Mouse (Mus musculus) thymus, postnatal 14 days (tissue): ENCODE data around the gene Stox2.
"Not testable (repeated sequence)": the region's sequence is repeated elsewhere in the genome, so short reads cannot be mapped to it uniquely, and the experiment has no call there.

Experiments used
- DNase-seq: peaks from one replicate; pipeline ENCODE4 v3.0.0; 2021

The Stox2 gene

DNA sequence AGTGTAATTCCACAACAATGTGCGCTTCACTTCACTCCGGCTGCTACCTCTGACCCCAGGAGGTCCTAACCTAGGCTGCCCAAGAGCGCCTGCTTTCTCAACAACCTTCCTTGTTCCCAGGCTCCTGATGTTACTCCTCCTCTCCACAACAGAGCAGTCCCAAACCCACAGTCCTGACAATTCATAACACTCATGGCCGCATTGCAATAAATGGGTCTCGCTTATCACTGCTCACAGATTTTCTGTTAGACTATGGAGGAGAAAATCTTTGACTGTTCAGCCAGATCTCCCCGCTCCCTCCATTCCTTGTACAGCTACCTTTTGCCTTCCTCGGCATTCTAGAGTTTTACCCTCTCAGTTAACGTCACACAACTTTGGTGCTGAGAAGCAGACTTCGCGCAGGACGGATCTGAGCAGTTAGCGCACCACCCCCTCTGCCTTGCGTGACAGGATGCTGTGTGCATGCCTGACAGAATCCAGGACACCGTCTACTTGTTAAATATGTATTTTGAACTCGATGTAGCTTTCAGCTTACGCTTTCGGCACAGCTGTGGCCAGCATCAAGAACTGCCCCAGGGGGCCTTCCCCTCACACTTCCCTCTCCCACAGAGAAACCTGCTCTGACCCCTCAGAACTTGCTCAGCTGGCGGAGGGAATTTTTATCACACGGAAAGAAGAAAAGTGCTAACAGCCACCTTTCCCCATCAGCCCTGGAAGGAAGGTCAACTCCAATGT lies at the start of gene Stox2:
Stox2 (minus strand) TSS at position 51 of the 735 bp plus-strand sequence.
- DNase-seq = no peak

DNA sequence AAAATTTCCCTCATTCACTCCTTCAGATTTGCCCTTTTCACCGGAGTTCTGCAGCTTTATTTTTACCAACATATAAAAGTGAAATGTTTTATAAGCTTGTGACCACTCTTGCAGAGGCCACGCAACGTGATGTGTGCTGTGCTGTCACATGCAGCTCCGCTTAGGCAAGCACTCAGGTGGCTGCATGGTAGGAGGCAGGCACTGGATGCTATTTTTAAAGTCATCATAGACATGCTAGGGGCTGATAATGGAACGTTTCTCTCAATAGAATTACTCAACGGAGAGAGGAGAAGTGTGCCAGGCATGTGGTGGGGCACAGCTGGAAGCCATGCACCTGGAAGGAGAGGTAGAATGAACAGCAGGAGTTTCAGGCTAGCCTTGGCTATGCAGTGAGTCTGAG lies 49.3 kb upstream of the Stox2 start:
- DNase-seq = no peak

DNA sequence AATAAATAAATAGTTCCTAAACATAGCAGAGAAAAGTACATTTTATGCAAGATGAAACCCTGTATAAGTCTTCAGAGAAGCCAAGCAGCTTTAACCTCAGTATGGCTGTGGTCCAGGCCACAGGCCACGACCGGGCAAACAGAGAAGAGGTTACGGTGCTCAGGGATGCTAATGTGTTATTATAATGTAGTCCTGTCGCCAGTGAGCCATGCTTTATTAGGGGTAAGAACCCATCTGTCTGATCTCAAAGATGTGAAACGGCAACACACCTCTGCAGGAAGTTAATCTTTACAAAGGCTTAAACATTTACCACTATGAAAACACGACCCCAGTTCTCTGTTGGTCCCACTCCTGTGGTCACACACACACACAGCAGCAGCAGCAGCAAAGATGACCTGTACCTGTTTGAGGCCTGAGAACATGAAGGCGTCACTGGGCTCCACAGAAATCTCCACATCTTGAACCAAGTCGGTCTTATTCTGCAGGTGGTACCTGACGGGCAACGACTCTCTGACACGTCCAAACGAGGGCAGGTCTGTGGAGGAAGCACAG lies 48.5 kb upstream of the Stox2 start:
- DNase-seq = no peak

DNA sequence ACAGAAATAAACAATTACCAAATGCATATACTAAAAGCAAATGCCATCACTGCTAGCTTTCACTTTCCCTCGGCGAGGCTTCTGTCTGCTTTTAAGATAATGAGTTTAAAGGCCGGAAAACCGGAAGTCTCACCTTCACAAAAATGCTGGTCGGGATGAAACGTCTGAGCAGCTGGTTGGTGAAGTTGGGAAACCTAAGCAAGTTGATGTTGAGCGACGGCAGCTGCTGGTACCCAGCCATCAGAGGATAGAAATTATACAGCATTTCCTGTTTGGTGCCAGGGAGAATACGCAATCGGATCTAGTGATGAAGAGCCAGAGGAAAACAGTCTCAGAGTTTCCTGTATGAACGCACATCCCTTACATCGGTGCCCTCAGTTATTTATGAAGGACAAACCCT lies 46.9 kb upstream of the Stox2 start:
- no peak for DNase-seq

DNA sequence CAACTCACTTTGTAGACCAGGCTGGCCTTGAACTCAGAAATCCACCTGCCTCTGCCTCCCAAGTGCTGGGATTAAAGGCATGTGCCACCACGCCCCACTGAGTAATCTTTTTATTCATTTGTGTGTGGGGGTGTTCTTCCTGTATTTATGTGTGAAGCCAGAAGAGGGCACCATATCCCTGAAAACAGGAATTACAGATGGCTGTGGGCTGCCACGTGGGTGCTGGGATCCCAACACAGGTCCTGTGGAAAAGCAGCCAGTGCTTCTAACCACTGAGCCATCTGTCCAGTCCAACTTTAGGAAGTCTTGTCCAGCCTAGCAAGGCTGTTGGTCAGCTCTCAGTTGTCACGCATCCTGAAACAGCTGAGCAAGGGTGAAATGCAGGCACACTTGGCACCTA lies 41.1 kb upstream of the Stox2 start:
- DNase-seq = no peak

DNA sequence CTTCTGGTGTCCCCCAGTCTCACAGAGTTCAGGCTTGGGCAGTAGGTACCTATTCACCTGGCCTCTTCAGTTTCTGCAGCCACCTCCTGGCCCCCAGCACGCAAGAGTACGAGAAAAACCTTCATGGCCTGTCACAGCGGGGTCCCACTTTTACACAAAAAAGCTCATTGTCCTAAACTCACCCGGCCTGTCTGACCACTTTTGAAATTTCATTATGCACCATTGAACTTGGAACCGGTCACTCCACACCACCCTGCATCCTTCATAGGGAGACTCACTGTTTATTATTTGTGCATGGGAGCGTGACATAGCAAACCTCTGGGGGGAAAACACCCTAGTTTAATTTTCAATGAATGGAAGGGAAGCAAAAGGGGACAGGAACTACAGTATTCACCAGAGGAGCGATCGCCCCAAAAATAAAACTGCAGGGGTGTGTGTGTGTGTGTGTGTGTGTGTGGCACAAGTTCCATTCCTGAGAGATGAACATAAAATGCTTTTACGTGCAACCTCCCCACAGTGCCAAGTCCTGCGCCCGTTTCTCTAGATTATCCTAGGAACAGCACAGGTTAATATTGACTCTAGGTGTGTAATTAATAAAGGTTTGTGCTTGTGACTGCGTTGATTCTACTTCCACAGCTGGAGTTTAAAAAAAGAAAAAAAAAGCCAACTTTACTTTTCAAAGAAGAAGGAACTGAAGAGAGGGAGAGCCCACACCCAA lies 36.4 kb upstream of the Stox2 start:
- no peak for DNase-seq

DNA sequence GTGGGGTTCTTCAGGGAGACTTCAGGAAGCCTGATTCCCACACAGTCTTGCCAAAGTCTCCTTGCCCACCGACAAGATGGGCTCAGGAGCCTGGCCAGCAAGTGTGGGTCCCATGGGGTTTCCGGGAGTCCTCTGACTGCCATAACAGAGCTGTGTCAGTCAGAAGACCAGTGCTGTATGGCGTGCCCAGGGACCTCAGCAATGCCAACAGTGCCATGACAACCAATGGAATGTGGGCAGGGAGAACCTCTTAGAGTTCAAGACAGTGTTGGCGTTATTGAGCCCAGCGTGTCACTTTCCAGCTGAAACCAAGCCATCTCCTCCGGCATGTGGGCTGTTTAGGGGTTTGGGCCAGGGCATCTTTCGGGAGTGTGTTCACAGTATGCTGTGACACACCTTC lies 33.9 kb upstream of the Stox2 start:
- no peak for DNase-seq

DNA sequence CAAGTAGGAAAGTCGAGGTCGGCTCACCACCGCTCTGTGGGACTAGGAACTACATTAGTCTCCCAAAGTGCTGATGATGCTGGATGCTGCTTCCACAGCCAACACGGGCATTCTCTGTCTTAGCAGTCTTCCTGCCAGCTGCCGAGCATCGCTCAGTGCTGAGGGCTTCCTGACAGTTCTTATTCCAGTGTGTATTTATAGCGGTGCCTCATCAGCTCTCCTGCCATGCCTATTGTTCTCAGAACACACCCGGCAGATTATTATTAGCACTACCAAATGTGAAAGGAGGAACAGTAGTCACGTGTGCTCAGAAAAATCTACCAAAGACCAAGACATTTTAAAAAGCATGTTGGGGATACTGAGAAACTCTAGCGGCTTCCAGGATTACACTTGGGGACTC lies 15.5 kb upstream of the Stox2 start:
- DNase-seq = no peak

DNA sequence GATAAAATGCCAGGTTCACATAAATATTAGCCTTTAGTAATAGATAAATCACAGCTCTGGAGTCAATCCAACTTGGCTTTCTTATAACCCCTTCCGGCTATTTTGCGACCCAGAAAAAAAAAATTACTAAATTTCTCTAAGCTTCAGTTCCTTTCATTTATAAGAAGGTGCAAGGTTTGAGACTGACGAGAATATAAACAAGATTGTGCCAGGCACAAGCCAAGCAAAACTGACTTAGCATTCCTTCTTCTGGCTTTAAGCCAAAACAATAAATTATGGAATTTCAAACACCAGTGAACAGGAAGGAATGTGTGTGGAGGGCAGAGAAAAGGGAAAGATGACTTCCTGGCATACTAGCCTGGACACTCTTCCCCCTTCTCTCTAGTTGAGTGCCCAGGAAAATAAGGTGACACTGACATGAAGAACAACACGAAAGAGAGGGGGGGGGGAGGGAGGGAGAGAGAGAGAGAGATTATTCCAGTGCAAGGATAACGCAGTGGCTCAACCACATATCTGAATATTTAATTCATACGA lies 13.1 kb upstream of the Stox2 start:
- no peak for DNase-seq

DNA sequence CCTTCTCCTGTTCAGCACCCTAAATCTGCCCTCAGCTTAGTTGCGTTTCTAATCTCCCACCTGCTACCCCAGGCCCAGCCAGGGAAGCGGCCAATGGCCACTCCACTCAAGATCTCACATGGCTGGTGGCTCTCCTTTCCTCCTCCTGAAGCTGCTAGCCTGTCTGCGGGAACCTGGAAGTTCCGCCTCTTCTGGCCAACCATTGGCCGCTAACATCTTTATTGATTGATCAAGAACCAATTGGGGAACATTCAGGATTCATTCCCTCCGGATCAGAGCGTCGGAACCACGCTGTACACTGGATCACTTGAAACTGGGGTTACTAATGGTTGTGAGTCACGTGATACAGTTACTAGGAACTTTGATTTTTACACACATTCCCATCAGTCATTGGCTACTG lies 12.4 kb upstream of the Stox2 start:
- DNase-seq = no peak

DNA sequence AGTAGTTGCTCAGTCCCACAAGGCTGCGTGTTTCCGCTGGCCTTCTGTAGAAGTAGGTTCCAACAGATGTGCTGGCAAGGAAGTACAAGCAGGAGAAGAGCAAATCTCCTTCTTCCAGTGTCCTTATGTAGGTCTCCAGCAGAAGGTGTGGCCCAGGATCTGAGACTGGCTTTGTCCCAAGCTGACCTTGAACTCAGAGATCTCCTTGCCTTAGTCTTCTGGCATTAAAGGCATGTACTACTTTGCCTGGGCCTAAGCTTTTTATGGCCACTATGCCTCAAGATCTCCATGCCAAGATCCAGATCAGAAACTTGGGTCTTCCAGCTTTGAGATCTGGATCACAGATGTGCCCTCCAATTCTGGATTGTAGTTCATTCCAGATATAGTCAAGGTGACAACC lies 3.0 kb upstream of the Stox2 start:
- DNase-seq = not testable (repeated sequence)

DNA sequence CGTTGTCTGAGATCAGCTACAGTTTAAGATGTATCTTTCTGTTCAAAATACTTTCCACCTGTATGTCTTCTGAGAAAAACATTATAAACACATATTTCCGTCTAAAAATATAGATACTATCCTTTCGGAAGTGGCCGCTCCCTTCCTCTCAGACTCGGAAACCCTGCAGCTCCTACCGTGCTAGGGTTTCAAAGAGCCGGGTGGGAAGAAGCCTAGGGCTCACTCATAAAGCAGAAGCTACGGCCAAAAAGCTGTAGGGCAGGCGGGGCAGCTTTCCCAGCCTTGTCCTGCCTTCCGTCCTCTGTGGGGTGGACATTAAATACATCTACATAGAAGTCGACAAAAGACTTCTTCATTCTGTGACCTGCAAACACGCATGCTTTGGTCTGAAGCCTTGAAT lies 6.9 kb downstream of the Stox2 start:
- no peak for DNase-seq

DNA sequence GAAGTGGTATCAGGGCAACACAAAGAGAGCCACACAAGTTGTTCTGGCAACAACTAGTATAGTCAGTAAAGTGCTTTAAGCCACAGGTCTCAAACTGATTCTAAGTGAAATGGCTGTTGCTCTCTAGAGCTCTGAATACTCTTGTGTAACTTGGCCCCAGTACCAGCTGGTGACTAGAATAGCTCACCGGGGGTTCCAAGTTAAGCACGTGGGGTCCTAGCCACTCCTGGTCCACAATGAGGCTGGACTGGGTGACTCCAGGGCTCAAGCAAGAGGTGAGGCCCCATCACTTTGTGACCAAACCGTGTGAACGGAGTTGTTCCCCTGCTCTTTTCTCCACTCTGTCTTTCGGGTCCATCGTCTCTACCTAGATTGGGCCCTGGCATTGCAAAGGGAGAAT lies 8.2 kb downstream of the Stox2 start:
- no peak for DNase-seq

DNA sequence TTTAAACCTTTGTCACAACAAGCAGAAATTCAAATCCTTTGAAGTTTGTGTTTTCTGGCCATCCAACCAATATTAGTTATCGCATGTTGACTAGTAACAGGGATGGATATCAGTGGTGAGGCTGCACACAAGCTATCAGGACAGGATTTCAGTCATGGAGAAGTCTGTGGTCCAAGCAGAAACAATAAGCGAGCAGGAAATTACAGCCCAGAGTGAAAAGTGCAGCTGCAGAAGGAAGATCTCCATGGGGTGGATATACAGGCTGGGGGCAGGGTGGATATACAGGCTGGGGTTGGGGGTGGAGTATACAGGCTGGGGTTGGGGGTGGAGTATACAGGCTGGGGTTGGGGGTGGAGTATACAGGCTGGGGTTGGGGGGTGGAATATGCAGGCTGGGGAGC lies 10.3 kb downstream of the Stox2 start:
- no peak for DNase-seq

DNA sequence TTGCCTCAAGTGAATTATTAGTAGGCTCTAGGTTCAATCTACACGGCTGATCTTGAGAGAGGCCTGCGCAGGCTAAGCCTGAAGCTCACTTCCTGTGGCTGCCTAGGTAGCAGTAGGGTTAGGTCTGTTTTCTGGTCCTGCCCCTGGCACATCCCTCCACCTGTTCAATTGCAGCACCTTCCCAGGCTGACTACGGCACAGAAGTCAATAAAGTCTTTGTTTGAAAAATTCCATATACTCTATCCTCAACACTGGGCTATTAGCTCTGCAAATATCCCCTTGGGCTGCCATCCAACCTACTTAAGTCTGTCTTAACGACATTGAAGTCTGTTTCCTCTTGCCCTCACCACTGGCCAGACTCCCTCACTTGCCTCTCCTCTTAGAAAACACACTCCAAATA lies 10.8 kb downstream of the Stox2 start:
- DNase-seq = no peak

DNA sequence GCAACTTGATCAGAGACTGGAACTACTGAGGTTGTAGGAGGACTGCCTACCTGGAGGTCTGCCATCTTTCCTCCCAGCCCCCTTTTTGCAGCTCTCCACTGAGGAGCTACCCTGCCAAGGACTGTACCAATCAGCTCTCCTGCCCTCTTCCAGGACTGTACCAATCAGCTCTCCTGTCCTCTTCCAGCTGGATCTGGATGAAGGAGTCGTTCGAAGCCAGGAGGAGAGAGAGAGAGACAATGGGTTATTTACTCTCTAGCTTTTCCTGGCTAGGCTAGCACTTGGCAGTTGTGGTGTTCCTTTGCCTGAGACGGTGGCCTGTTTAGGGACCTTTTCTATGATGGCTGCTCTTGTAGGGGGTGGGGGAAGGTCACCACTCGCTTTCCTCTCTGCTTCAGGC lies 14.9 kb downstream of the Stox2 start:
- no peak for DNase-seq

DNA sequence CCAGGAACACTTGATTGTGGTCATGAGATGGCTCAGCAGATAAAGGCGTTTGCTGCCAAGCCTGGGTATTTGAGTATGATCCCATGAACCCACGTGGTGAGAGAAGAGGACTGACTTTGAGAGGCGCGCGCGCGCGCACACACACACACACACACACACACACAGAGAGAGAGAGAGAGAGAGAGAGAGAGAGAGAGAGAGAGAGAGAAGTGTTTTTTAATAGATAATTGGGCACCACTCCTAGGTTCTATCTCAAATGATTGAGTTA lies 32.0 kb downstream of the Stox2 start:
- DNase-seq = not testable (repeated sequence)

DNA sequence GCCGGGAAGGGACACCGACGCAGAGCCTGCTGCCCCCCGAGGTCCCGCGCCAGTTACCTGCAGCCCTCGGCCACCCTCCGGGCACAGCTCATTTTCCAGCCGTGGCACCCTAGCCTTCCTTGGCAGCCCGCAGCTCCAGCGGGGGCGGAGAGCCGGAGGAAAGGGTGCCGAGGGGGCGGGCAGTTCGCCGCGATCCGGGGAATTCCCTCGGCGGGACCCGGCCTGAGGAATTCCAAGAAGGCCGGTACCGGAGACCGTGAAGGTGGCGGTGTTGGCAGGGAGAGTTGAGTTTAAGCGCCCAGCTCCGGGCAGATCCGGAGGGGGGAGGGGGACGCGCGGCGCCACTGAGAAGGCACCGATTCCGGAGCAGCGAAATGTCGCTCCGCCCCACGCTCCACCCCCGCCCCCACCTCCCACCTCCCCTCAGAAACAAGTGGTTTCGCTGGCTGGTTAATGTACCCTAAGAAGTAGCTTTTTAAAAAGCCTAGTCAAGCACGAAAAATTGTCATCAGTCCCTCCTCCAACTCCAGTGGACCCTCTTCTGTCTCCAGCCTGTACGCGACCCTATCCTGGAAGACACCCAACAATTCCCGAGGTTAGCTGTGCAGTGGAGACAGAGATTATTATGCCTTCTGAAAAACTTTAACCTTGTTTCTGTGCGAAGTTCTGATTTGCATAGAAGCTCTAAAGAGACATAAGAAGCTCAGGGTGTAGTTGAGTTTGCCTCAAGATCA lies 32.5 kb downstream of the Stox2 start:
- peak; percentile 59 for DNase-seq

DNA sequence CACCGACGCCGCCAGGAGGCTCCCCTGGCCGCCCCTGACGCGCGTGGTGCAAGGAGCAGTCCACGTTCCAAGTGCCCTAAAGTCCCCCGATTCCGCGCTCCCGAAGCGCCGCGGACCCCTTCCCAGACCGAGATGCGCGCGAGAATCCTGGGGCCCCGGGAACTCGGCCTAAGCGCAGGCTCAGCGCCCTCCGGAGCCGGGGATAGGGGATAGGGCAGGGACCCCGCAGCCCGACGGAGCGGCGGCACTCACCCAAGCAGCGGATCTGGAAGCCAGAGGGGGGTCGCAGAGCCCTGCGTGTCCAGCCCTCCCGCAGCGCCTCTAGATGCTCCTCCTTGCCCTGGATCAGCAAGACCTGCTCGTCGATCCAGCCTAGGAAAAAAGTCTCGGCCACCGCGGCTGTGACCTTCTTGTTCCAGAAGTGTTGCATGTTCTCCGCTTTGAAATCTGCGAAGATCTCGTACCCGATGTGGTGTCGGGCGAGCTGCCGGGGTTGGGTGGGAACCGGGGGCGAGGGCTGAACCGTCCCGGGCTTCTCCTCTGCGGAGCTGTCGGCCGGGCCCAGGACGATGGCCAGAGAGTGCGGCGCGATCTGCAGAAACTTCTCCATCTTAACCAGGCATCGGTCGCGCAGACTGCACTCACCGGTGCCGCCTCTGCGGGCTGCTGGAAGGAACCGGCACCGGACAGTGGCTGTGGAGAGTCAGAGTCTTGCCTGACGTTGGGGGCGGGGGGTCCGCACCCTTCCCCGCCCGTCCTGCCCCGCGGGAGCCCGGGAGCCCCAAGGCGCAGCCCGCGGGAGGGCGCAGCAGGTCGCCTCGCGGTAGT lies 33.3 kb downstream of the Stox2 start:
- peak; percentile 4 for DNase-seq

DNA sequence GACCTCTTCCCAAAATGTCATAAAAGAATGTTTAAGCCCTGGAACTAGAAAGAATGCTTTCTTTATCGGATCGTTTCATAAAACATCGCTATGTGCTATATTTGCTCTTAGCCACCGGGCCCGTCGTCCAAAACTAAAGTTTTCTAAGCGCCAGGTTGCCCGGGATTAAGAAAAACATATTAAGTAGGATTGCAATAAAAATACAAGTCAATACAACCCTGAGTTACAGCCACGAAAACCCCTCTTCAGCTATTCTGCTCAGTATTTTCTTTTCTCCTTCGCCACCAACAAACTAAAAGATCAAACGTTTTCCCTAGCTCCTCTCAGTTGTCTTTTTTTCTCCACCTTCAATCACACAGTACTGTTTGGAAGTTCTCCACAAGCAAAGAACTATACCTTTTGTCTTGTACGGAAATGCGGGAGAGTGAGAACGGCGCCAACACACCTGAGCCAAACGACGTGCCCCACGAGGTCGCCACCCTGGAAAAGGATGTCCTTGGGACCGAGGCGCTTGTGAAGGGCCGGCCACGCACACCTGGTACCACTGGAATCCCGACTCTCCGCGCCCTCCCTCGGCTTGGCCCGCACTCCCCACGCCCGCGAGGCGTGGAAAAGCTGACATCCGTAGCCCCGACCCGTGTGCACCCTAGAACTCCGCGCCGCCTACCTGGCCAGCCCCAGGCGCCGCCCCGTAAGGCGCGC lies 34.0 kb downstream of the Stox2 start:
- DNase-seq = no peak

DNA sequence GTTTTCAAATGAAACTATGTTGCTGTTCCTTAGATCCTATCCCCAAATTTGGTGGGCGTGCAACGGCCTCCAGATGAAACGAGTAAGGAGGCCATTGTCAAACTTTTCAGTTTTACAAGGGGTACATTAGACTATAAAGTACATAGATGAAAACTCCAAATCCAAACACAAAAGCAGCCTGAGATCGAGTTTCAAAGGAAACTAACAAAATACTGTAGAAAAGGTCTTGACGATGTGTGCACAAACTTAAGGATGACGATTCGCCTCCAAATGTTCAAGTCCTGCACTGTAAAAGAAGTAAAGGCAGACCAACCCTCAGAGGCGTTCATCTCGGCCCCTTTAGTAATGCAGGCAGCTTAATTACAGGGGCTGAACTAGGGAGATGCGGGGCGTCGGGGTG lies 34.8 kb downstream of the Stox2 start:
- no peak for DNase-seq

DNA sequence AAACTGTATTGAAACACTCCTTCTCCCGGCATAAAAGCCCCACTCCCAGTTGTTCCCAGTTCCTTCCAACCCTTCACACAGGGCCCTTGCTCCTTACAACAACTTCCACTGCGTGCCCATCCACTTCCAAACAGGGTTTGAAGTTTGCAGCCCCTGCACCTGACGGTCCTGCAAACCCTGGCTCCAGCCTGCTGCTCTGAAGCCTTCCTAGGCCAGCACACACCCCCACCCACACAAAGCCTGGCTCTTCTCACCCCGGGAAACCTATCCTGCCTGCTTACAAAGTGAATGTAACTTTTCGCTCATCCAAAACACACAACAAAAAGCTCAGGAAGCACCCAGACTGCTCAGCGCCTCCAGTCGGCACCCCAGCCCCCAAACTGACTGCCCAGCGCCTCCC lies 37.1 kb downstream of the Stox2 start:
- DNase-seq = no peak
